Mouse (Mus musculus) testis, postnatal 14 days (tissue): ENCODE measurements around the gene R3hdm2.
A peak's percentile ranks its signal among the peaks of the same experiment; 100 is the strongest.

Source experiments
- DNase-seq: peaks from one replicate; pipeline ENCODE4 v3.0.0; 2021; ENCODE audit warnings: low spot score

Gene R3hdm2

DNA sequence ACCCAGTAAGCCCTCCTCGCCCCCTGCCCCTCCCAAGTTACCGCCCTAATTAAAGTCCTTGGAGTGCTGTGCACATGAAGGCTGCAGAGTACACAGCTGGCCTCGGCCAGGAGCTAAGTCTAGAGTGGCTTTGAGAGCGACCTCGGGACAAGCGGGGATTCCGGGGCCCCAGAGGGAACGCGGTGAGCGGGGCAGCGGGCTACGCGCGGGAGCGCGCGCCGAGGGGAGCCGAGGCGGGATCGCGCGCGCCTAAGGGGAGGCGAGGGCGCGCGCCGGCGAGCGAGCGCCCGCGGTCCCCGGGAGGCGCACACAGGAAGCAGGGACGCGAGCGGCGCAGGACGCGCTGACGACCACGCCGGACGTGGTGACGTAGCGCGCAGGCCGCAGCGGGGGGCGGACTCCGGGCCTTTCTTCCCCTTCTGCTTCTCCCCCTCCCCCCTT lies at the start of gene R3hdm2:
Gene R3hdm2 (plus strand): TSS at position 77 of the 441 bp plus-strand sequence.
- DNase-seq, result peak; percentile 95

DNA sequence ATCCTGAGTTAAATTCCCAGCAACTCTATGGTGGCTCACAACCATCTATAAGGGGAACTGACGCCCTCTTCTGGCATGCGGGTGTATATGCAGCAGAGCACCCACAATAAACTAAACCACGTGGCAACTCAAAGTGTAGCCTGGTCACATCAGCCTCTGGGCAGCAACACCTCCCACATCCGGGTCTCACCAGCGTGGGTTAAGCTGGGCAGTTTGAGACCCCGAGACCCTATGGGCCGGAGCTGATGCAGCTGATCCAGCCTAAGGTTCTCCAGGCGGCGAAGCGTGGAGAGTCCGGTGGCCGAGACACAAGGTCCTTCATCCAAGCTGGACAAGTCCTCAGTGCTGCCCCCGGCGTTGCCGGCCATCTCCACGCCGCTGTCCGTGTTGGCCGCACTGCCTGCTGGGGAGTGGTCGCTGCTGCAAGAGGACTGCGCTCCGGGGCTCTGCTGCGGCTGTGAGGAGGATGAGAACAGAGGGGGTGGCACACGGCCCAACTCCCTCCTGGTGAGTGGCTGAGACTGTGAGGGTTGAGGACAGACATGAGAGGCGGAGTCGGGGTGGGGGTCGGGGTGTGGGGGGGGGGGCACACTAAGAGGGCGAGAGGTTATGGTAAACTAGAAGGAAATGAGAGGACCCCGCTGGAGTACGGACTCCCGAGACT lies 47.8 kb upstream of the R3hdm2 start:
- no peak for DNase-seq

GRCm38 (mm10) chr10:127333152-127333551 lies 47.0 kb upstream of the R3hdm2 start:
- no peak for DNase-seq

- no peak for DNase-seq
These were observed 44.9 kb upstream of the R3hdm2 start for GRCm38 (mm10) chr10:127335271-127335670.

DNA sequence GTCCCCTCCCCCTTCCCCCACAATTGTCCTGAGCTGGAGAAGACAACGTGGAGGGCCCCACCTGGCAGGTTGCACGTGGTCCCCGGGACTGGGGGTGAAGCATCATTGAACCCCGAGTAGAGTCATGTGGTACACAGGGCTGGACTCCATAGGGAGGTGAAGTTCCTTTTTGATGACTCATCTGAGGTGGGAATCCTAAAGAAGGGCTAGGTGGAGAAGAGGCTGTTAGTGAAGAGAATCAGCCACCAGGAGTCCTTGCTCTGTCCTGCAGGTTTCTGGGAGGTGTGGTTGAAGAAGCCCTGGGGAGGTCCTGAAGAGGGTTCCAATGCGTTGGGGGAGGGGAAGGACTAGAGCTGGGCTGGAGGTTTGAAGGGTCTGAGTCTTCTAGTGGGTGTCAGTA lies 43.2 kb upstream of the R3hdm2 start:
- DNase-seq, result no peak

DNA sequence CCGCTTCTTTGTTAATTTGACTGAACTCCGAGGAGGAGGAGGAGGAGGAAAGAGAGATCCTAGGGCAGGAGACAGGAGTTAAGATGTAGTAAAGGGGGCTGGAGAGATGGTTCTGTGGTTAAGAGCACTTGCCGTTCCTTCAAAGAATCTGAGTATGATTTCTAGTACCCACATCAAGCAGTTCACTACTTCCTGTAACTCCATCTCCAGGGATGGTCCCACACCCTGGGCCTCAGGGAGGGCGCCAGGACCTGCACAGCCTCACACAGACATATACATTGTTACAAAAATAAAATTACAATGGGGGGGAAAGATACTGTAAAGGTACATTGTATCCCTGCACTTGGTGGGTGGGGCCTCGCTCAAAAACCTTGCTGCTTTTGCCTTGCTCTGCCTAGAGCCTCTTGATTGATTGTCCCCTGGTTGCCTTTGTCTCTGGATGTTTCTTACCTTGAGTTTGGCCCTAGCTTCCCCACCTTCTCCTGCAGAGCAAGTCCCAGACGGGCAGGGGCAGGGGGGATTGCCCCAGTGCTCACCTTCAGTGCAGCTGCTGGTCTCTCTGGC lies 42.5 kb upstream of the R3hdm2 start:
- no peak for DNase-seq

GRCm38 (mm10) chr10:127338930-127339682 lies 41.0 kb upstream of the R3hdm2 start:
- peak; percentile 86 for DNase-seq

DNA sequence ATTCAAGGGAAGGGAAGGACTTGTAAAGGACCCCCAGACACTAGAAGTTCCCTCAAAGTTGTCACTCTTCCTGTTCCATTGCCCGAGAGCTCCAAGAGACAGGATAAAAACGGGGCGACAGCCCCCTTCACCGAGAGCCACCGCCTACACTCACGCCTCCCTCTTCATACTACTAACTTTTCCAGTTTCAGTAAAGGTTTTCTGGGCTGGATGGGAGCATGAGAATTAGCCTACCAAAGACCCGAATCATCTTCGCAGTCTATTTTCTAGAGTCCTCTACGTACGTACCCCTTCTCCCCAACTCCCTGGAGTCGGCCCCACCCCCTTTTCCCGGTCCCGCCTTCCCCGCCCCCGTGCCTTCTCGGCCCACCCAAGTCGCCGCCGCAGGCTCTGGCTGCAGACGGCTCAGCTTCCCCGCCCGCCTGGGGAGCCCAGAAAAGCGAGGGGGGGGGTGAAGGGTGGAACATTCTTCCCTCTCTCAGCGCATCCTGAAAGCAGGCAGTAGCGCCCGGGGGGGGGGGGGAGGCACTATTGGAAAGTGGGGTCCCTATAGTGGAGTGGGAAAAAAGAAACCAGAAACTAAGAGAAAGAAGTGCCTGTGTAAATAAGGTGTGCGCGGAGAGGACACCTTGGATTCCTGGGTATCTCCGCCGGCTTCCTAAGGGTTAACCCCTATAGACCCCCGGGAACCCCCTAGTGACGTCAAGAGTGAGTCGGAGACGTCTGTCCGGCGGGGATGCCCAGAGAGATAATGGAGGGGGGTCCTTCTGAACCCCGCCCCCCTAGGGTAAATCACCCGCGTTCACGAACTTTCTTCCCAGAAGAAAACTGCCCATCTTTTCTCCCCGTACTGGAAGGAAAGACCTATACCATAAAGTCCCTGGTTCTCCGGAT lies 40.2 kb upstream of the R3hdm2 start:
- peak; percentile 51 for DNase-seq

- no peak for DNase-seq
These were observed 39.4 kb upstream of the R3hdm2 start for GRCm38 (mm10) chr10:127340577-127341359.

DNA sequence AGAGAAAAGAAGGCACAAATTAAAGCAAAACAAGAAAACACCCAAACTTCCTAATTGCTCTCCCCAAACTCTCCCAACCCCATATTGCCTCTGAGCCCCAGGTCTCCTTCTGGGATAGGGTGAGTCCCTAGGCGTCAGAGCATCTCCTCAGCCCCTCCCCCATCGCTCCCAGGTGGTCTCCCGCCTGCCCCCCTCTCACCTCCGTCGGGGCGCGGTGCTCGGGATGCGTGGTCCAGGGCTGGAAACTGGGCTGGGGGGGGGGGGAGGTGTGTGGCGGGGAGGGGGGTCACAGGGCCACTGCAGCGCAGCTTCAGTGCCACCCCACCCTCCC lies 38.8 kb upstream of the R3hdm2 start:
- no peak for DNase-seq

GRCm38 (mm10) chr10:127341891-127342639 lies 38.1 kb upstream of the R3hdm2 start, which contains the start of gene Gli1:
Gene Gli1 (minus strand): TSS chr10:127341974.
- DNase-seq, result peak; percentile 82

DNA sequence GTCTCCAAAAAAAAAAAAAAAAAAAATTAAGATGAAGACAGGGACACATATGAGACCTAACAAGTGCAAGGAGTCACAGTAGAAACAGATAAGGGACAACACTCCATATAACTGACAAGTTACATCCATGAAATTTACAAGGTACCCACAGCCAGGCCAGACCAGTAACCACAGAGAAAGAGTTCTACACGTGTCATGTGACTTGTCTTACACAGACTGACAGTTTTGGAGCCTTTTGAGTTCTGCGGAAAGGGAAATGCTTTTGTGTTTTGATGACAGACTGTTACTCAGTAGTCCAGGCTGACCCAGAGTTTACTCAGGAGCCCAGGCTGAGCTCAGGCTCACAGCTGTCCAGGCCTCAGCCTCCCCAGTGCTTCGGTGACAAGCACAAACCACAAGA lies 37.1 kb upstream of the R3hdm2 start:
- no peak for DNase-seq

DNA sequence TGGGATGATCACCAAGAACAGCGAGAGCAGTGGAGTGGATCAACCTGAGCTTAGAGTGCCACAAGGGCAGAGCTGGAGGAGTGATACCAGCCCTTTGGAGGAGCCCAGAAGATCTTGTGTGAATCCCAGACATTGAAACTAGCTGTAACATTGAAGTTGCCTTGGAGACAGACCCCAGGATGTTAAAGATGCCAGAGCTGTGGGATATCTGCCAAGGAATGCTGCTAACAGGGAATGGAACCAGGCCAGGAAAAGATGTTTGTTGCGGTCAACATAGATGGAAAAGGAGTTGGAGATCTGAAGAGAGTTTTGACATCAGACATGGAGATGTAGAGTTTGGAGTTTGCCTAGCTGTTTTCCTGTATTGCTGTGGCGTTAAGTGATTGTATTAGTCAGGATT lies 34.0 kb upstream of the R3hdm2 start:
- no peak for DNase-seq

- DNase-seq, result peak; percentile 17
These were observed 31.2 kb upstream of the R3hdm2 start for GRCm38 (mm10) chr10:127348957-127349356.

DNA sequence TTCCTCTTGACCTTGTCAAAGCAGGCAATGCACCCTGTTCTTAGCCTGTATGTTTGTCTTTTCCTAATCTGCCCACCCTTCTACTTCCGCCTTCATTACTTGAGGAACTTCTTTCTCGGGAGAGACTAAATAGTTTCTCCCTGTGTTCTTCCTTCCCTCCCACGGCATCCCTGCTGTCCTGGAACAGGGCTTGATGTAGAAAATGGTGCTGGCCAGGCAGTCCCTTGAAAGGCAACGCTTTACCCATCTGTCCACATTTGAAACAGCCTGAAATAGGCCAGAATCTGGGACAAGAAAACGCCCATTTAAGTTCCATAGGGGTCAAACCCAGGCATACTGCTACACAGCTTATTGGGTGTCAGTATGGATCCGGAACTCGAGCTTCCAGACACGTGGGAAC lies 30.3 kb upstream of the R3hdm2 start:
- DNase-seq, result no peak

GRCm38 (mm10) chr10:127350594-127351284 lies 29.4 kb upstream of the R3hdm2 start:
- DNase-seq, result peak; percentile 58

GRCm38 (mm10) chr10:127351285-127351595 lies 28.9 kb upstream of the R3hdm2 start:
- DNase-seq, result no peak

DNA sequence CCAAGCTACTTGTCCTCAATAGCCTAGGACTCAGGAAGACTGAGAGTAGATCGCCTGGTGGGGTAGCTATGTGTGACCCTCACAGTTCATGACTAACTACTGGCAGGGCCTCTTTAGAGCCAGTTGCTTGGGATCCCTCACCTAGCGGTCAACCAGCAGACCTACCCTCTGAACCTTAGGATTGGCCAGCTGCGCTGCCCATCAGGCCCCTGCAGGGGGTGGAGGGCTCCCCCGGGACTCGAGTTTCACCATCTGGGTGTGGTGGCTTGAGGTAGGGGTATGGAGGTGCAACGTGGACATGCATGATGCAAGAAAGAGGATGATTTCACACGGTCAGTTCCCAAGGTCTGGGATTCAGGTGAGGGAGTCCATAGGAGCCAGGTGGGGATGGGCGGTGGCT lies 28.4 kb upstream of the R3hdm2 start:
- DNase-seq, result no peak

DNA sequence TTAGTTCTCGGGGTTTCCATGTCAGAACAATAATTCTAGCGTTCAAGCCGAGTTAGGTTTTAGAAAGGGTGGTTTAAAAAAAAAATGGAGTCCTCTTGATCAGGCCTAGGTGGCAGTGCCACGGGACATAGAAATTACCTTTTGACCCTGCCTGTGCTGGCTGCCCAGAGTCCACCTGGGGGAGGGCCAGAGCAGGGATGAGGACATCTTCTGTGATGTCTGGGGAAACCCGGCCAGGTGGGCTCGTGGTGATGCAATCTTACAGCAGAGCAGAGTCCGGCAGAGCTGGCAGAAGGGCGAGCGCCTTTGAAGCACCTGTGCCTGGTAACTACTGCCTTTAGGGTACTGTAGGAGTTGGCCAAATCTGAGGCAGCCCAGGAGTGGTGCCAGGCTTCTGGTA lies 27.9 kb upstream of the R3hdm2 start:
- DNase-seq, result peak; percentile 11

GRCm38 (mm10) chr10:127352766-127353165 lies 27.4 kb upstream of the R3hdm2 start:
- no peak for DNase-seq
